Mouse (Mus musculus) inflammation-experienced regulatory T-cells, adult 16 weeks (primary cell): ENCODE results near the gene Pstpip1. TPM values are rescaled to one million over a fixed set of nuclear protein-coding genes. Genes with fewer than 3 reads are reported as not detected.

Source experiments
- polyA plus RNA-seq: library from polyadenylated mRNA; unstranded; fragments of 100-300 nt; shearing (Covaris generic); gene quantifications from one replicate; pipeline ENCODE4 v1.2.1, GENCODE M21; 2017

The Pstpip1 gene
- polyA plus RNA-seq, result 170 TPM

DNA sequence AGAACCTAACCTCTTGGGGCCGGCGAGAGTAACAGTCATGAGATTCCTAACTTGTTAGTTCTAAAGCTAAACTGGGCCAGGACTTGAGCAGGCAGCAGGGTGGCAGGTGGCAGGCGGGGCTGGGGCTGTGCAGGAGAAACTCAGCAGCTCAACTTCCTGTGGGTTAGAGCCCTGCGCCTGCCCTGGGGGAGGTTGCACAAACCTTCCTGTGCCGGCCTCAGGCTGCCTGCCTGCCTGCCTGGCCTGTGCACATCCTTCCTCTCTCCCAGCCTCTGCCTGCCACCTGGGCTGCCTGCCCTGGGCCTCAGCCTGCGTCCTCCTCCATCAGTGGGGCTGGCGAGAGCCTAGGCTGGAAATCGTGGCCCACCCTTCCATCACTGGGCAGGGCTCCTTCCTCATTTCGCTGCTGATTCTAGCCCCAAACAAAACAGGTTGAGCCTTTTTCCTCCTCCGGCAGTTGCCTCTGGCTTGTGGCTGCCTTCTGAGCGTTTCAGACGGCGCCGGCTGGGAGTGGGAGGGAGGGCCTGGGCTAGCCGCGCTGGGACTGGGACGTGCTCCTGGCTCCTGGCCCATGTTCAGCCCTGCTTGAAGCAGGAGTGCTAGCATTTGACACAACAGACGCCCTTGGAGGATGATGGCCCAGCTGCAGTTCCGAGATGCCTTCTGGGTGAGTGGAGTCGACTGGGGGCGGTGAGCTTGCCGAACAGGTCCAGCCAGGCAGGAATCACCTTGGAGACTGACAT lies at the start of gene Pstpip1:
Gene Pstpip1, plus strand, starts transcription at position 185 of the 743 bp plus-strand sequence.

DNA sequence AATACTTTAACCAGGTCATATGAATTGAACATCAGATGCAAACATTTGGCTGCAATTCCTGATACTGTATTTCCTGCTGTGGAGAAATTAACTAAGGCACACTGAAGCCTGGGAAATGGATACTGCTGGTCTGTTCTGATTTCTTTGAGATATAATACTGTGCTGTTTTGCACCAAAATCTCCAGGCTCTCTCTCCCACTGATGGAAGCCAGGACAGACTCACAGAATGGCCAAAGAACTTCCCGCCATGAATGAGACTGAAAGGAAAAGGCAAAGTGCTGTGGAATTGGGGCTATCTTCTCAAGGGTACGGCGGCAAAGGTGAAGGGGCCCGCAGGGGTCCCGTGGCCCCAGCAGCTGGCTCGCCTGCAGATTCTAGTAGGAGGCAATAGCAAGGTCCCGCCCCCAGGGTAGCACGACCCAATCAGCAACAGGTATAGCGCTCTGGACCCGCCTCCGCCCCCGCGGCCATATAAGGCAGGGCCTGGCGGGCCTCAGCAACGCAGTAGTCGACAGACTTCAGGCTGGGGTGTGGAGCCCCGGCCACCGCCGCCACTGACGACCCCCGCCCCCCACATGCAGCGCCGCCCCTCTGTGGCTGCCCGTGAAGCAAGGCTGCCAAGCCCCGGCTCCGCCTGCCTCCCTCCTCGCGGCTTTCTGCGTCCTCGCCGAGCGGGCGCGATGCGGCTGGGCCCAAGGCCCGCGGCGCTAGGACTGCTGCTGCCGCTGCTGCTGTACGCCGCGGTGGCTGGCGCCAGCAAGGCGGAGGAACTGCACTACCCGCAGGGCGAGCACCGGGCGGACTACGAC lies 48.2 kb upstream of the Pstpip1 start, which contains the start of gene Rcn2:
Gene Rcn2, plus strand, starts transcription at position 474 of the 809 bp plus-strand sequence.

DNA sequence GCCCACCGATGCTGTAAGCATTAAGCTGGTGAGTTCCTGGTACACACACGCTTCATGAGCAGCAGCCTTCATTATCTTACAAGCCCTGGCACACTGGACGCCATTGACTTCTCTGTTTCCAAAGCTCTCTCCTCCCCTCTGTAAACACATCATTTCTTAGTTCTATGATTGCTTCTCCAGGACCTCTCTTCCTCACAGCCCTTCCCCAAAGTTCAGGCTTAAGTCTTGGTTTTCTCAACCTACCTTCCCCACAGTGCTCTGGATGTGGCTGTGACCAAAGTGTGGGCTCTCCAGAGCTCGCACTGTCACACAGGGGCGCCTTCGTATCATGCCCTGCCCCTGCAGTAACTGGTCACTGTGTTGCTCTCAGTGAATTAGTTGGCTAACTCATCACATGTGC lies 75.6 kb downstream of the Pstpip1 start, which contains the start of gene Tspan3:
Gene Tspan3, minus strand, starts transcription at position 101 of the 400 bp plus-strand sequence.

Other genes starting within 250 kb of the Pstpip1 start
- 33.9 TPM for gene Scaper, start 151.8 kb upstream of the Pstpip1 start, polyA plus RNA-seq
- not detected for gene 4930563M21Rik, start 79.4 kb upstream of the Pstpip1 start, polyA plus RNA-seq
- 19.4 TPM for gene Rcn2, start 48.1 kb upstream of the Pstpip1 start, polyA plus RNA-seq
- gene Tspan3, start 75.5 kb downstream of the Pstpip1 start, polyA plus RNA-seq, result 61.3 TPM